Mouse (Mus musculus): ENCODE measurements at regions not wholly inside any gene's neighbourhood (a gene's known extent, or its start where the extent isn't known, plus 50 kb on each side); places are given as distances from the start of the nearest gene placed in this dataset.

- no peaks in the 10 kb centered on the region for H3K9me3 ChIP-seq
- ATAC-seq: no peak
- no peaks in the 10 kb centered on the region for H3K36me3 ChIP-seq
- H3K27me3 ChIP-seq (replicated peaks): no peaks in the 10 kb centered on the region
- H3K27ac ChIP-seq: no peak overlapping the region
- no peak overlapping the region for H3K9ac ChIP-seq
- H3K4me2 ChIP-seq (replicated peaks): no peak overlapping the region
- H3K4me1 ChIP-seq (replicated peaks): no peaks in the 10 kb centered on the region
- WGBS: 65% methylated on average over 3 of the region's 3 CpGs
- no peak overlapping the region for H3K4me3 ChIP-seq (replicated peaks)
These were observed 87.3 kb downstream of the Psmg1 start for GRCm38 (mm10) chr16:95903383-95903913.

GRCm38 (mm10) chr16:95902177-95902576, 88.6 kb downstream of the Psmg1 start:
- Histone ChIP-seq H3K36me3 (no peaks in the 10 kb centered on the region), H3K4me2 (replicated peaks) (no peak overlapping the region), H3K4me3 (replicated peaks) (no peak overlapping the region), H3K4me1 (replicated peaks) (no peaks in the 10 kb centered on the region), H3K9me3 (no peaks in the 10 kb centered on the region), H3K9ac (no peak overlapping the region), H3K27me3 (replicated peaks) (no peaks in the 10 kb centered on the region), H3K27ac (no peak overlapping the region)
- WGBS: 80% methylated on average over 1 of the region's 1 CpGs
- ATAC-seq: no peak

- Histone ChIP-seq H3K9me3 (no peaks in the 10 kb centered on the region), H3K27ac (no peak overlapping the region), H3K27me3 (replicated peaks) (no peaks in the 10 kb centered on the region), H3K36me3 (no peaks in the 10 kb centered on the region), H3K4me1 (replicated peaks) (no peaks in the 10 kb centered on the region), H3K4me2 (replicated peaks) (no peak overlapping the region), H3K4me3 (replicated peaks) (no peak overlapping the region), H3K9ac (no peak overlapping the region)
- no peak for ATAC-seq
- WGBS: 51% methylated on average over 9 of the region's 9 CpGs
These were observed 89.4 kb downstream of the Psmg1 start for GRCm38 (mm10) chr16:95901388-95901787.

DNA sequence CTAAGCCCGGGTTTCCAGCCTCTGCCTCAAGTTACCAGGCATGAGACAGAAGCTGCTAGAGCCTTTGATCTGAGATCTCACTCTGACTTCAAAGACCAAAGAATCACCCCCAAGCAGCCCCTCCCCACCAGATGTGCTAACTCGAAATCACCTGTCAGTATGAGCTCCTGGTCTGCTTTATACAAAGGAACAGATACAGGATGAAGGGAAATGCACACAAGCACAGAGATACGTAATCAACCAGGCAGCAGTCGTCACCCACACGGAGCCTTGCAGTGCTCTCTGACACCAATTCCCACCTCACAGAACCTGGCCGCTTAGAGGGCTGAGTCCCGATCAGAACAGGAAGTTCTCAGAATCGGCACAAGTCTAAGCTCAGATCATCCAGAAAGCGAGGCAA, 90.6 kb downstream of the Psmg1 start:
- Histone ChIP-seq H3K27me3 (replicated peaks) (no peaks in the 10 kb centered on the region), H3K9ac (no peak overlapping the region), H3K4me2 (replicated peaks) (no peak overlapping the region), H3K4me1 (replicated peaks) (no peaks in the 10 kb centered on the region), H3K27ac (no peak overlapping the region), H3K36me3 (no peaks in the 10 kb centered on the region), H3K9me3 (no peaks in the 10 kb centered on the region), H3K4me3 (replicated peaks) (no peak overlapping the region)
- ATAC-seq: no peak
- 61% methylated on average over 9 of the region's 9 CpGs for WGBS

- whole genome bisulfite sequencing: 83% methylated on average over 3 of the region's 3 CpGs
- Histone ChIP-seq H3K4me3 (replicated peaks) (no peak overlapping the region), H3K4me1 (replicated peaks) (no peaks in the 10 kb centered on the region), H3K4me2 (replicated peaks) (no peak overlapping the region), H3K27me3 (replicated peaks) (no peaks in the 10 kb centered on the region), H3K36me3 (no peaks in the 10 kb centered on the region), H3K27ac (no peak overlapping the region), H3K9me3 (no peaks in the 10 kb centered on the region), H3K9ac (no peak overlapping the region)
- ATAC-seq: no peak
These were observed 91.1 kb downstream of the Psmg1 start for GRCm38 (mm10) chr16:95899672-95900071.

GRCm38 (mm10) chr16:95897843-95898242, 92.9 kb downstream of the Psmg1 start:
- no peak overlapping the region for H3K27ac ChIP-seq
- no peaks in the 10 kb centered on the region for H3K36me3 ChIP-seq
- no peaks in the 10 kb centered on the region for H3K27me3 ChIP-seq (replicated peaks)
- 83% methylated on average over 7 of the region's 7 CpGs for WGBS
- no peak overlapping the region for H3K4me2 ChIP-seq (replicated peaks)
- H3K9me3 ChIP-seq: no peaks in the 10 kb centered on the region
- ATAC-seq: no peak
- no peak overlapping the region for H3K4me3 ChIP-seq (replicated peaks)
- peaks cover 3% of the 10 kb centered on the region; the same call in 1 of the 2 replicates for H3K4me1 ChIP-seq (replicated peaks)
- H3K9ac ChIP-seq: no peak overlapping the region

GRCm38 (mm10) chr16:95896126-95896525, 94.6 kb downstream of the Psmg1 start:
- Histone ChIP-seq H3K27ac (no peak overlapping the region), H3K4me3 (replicated peaks) (no peak overlapping the region), H3K4me1 (replicated peaks) (peaks cover 3% of the 10 kb centered on the region; the same call in 1 of the 2 replicates), H3K36me3 (no peaks in the 10 kb centered on the region), H3K4me2 (replicated peaks) (no peak overlapping the region), H3K9me3 (no peaks in the 10 kb centered on the region), H3K27me3 (replicated peaks) (no peaks in the 10 kb centered on the region), H3K9ac (no peak overlapping the region)
- ATAC-seq: no peak
- WGBS: 77% methylated on average over 6 of the region's 6 CpGs

DNA sequence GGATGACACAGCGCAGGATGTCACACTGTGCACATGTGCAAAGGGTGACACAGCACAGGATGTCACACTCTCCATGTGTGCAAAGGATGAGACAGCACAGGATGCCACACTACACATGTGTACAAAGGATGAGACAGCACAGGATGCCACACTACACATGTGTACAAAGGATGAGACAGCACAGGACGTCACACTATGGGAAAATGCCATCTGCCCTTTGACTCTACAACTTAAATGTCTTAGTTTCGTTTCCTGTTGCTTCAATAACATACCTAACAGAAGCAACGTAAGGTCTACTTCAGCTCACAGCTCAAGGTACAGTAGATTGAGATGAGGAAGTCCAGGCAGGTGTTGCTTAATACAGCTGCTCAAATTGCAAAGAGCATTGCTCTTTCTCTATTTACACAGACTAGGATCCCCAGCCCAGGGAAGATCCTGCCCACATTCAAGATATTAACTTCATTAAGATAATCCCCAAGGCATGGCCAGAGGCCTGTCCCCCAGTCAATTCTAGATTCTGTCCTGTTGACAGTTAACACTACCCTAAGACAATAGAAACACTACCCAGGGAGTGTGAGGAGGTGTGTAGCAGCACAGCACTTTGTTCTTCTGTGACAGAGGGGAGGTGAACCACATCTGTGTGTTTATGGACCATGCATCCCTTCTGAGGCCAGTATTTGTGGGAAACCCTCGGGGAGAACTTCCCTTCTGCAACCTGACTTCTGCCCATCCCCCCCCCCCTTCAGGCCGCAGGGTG, 97.0 kb downstream of the Psmg1 start:
- Histone ChIP-seq H3K4me1 (replicated peaks) (peaks cover 3% of the 10 kb centered on the region; the same call in 1 of the 2 replicates), H3K36me3 (no peaks in the 10 kb centered on the region), H3K27me3 (replicated peaks) (no peaks in the 10 kb centered on the region), H3K9ac (no peak overlapping the region), H3K4me2 (replicated peaks) (no peak overlapping the region), H3K4me3 (replicated peaks) (no peak overlapping the region), H3K9me3 (no peaks in the 10 kb centered on the region), H3K27ac (no peak overlapping the region)
- ATAC-seq: peak; percentile 73
- 50% methylated on average over 6 of the region's 6 CpGs for WGBS

DNA sequence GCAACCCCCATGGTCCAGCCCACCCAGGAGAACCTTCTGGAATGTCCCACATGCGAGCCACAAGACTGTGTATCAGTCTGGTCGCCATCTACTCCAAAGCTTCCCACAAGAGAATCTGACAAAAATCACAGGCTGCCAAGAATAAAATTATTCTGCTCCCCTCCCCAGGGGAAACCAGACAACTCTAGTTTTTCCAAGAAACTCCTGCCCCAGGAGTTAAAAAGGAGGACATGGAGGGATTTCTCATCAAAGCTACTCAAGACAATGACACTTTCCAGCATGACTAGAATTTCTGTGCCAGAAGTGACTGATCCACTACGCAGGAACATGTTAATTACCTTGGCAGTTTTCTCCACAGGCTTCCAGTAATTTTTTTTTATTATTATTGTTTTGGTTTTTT, 98.4 kb downstream of the Psmg1 start:
- Histone ChIP-seq H3K36me3 (no peaks in the 10 kb centered on the region), H3K4me1 (replicated peaks) (peaks cover 3% of the 10 kb centered on the region; the same call in 1 of the 2 replicates), H3K4me2 (replicated peaks) (no peak overlapping the region), H3K4me3 (replicated peaks) (no peak overlapping the region), H3K9me3 (no peaks in the 10 kb centered on the region), H3K9ac (no peak overlapping the region), H3K27ac (no peak overlapping the region), H3K27me3 (replicated peaks) (no peaks in the 10 kb centered on the region)
- WGBS: 80% methylated on average over 3 of the region's 3 CpGs
- no peak for ATAC-seq

DNA sequence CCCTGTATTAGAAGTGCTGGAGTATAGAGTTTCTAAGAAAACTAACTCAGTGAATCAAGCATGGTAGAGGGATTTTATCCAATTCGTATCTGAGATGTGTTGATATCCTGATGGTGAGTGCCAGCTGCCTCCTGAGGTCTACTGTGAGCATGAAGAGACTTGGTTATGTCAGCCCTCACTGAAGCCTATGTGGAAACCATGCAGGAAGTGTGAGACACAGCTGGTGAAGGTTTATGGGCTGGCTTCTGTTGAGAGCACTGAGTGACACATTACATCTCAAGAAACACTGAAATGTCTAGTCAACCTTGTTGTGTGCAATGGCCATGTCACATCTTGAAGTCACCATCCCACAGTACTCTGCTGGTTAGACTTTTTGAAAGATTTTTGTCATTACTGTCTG, 104.6 kb downstream of the Psmg1 start:
- Histone ChIP-seq H3K4me3 (replicated peaks) (no peak overlapping the region), H3K9ac (no peak overlapping the region), H3K36me3 (no peaks in the 10 kb centered on the region), H3K4me2 (replicated peaks) (no peak overlapping the region), H3K27ac (no peak overlapping the region), H3K4me1 (replicated peaks) (no peaks in the 10 kb centered on the region), H3K9me3 (no peaks in the 10 kb centered on the region), H3K27me3 (replicated peaks) (no peaks in the 10 kb centered on the region)
- no peak for ATAC-seq
- 91% methylated on average over 1 of the region's 1 CpGs for WGBS

- ATAC-seq: no peak
- H3K4me1 ChIP-seq (replicated peaks): 0 out of 2 replicates have a peak, but pooled peaks cover 2% of the 10 kb centered on the region
- H3K4me2 ChIP-seq (replicated peaks): no peak overlapping the region
- no peak overlapping the region for H3K4me3 ChIP-seq (replicated peaks)
- H3K36me3 ChIP-seq: no peaks in the 10 kb centered on the region
- no peaks in the 10 kb centered on the region for H3K9me3 ChIP-seq
- H3K27ac ChIP-seq: no peak overlapping the region
- no peaks in the 10 kb centered on the region for H3K27me3 ChIP-seq (replicated peaks)
- WGBS: 95% methylated on average over 4 of the region's 4 CpGs
- no peak overlapping the region for H3K9ac ChIP-seq
These were observed 117.5 kb downstream of the Psmg1 start for GRCm38 (mm10) chr16:95873297-95873696.

DNA sequence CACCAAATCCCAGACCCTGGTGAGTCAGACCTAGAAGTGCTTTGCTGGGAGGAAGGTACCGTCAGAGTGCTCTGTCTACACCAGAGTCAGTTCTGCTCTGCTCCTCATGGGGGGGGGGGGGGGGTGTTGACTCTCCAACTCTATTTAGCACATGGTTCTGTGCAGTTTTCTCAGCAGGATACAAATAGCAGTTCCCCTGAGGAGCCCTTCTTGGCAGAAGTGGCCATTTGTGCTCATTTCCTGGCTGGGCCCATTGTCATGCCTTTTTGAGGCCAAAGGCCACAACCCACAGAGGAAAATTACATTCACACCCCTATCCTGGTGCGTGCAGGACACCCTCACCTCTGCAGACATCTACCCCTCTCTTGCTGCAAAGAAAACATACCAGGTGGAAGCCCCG, 118.3 kb downstream of the Psmg1 start:
- no peak overlapping the region for H3K4me2 ChIP-seq (replicated peaks)
- no peaks in the 10 kb centered on the region for H3K9me3 ChIP-seq
- no peaks in the 10 kb centered on the region for H3K36me3 ChIP-seq
- H3K4me3 ChIP-seq (replicated peaks): no peak overlapping the region
- H3K9ac ChIP-seq: no peak overlapping the region
- no peak for ATAC-seq
- H3K4me1 ChIP-seq (replicated peaks): 0 out of 2 replicates have a peak, but pooled peaks cover 2% of the 10 kb centered on the region
- no peaks in the 10 kb centered on the region for H3K27me3 ChIP-seq (replicated peaks)
- WGBS: 49% methylated on average over 3 of the region's 3 CpGs
- H3K27ac ChIP-seq: no peak overlapping the region

- no peaks in the 10 kb centered on the region for H3K9me3 ChIP-seq
- 72% methylated on average over 2 of the region's 2 CpGs for WGBS
- H3K27me3 ChIP-seq (replicated peaks): no peaks in the 10 kb centered on the region
- no peak overlapping the region for H3K4me3 ChIP-seq (replicated peaks)
- H3K4me2 ChIP-seq (replicated peaks): no peak overlapping the region
- no peak overlapping the region for H3K9ac ChIP-seq
- ATAC-seq: no peak
- no peaks in the 10 kb centered on the region for H3K36me3 ChIP-seq
- 0 out of 2 replicates have a peak, but pooled peaks cover 2% of the 10 kb centered on the region for H3K4me1 ChIP-seq (replicated peaks)
- H3K27ac ChIP-seq: no peak overlapping the region
These were observed 120.5 kb downstream of the Psmg1 start for GRCm38 (mm10) chr16:95870291-95870690.

All from intestine, embryonic 15.5 days (tissue).